Mouse (Mus musculus): ENCODE results near the gene Tom1l1. TPM values are rescaled to one million over a fixed set of nuclear protein-coding genes. Genes with fewer than 3 reads are reported as not detected.

The Tom1l1 gene
- under 1 TPM; 0.45 to 0.55 TPM for total RNA-seq (2023)

DNA sequence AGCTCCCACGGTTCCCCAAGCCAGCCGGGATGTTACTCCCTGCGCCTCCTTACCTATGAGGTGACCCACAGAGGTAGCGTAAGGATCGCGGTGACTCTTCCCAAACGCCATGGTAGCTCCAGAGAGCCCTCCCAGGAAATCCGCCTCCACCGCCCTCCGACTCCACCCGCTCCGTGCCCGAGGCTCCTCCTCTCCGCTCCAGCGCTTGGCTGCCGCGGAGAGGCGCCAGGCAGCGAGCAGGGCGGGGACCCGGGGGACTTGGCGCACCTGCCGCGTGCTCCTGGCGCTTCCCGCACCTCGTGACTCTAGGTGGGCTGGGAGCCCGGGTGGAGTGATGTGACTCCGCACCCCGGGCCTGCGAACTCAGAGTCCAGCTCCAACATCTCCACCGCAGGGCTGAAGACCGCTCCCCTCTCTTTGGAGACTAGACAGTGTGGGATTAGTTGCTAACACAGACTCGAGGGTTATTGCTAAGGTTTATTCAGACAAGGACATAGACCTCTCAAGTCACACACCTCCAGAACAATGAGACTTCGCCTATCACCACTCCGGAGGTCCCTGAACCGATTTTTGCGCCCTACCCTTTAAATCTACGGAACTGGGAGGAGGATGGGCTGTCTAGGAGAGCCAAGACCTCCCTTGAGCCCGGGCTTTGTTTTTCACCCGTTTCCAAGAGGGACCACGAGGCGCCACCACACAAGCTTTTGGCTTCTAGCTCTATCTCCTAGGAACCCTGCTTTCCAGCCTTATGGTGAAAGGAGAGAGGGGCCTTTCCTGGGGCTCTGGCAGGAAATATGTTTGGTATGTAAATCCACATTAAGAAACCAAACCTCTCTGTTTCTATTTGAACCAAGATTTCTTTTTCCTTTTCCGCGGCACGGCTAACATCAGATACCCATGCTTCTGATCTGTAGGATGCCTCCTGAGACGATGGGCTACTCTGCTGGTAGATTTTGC, at the start of gene Tom1l1:
Gene Tom1l1 (minus strand): TSS at position 907 of the 957 bp plus-strand sequence.

DNA sequence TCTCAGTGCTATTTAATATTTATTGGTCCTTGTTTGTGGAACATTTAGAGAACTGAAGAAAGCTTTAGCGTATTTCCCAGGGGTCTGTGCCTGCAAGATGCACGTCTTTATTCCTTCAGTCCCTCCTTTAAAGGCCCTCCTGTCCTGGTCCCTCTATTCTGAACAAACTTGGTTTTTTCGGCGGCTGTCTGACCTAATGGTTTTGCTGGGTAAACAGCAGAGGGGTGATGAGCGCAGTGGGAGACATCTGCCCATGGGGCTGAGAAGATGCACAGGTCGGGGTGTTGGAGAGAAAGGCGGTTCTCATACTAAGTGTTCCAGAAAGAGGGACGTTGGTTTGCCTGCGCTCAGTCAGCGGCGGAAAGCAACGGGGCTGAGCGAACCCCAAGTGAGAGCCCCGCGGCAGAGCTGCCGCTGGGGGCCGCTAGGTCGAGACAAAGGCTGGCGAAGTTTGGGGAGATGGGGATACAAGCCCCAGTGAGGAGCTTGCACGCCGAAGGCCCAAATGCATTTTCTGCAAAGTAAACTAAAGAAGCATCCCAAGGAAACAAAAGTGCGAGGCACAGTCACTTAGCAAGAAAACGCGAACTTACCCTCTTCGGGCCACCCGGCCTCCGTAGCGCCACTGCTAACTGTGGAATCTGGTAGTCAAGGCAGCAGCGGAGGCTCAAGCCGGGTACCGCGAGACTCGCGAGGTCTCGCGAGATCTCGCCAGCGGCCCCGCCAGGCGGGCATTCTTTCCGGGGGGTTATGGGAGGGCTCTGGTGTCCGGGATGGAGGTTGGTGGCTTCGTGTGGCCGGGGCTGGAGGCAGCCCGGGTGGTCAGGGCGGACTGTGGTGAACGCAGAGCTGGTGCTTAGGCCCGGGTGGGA, 50.5 kb downstream of the Tom1l1 start, which contains the start of the genes Stxbp4 and Cox11:
Gene Stxbp4 (minus strand): TSS at position 645 of the 872 bp plus-strand sequence.
Gene Cox11 (plus strand): TSS at position 734 of the 872 bp plus-strand sequence.

Other genes with a start within 250 kb of the Tom1l1 start
- gene Stxbp4, start 50.3 kb downstream of the Tom1l1 start, total RNA-seq (2023) = 1 to 10 TPM in 1 of 2 experiments, under 1 TPM in 1; 0.84 to 1.5 TPM
- 1 to 10 TPM; 7.3 to 7.9 TPM for gene Cox11, start 50.2 kb downstream of the Tom1l1 start, total RNA-seq (2023)

Measured in monocyte, adult 59 days (primary cell).